Mouse (Mus musculus) stomach, postnatal 0 days (tissue): ENCODE data around the gene Ppdpf. TPM values are rescaled to one million over a fixed set of nuclear protein-coding genes. Genes with fewer than 3 reads are reported as not detected.

Experiments used
- ATAC-seq: fragments of 200-750 bp; cut with Nextera tagmentation; 2 replicates; pipeline ENCODE4 v1.8.0; 2017; ENCODE audit not compliant: low FRiP score, low TSS enrichment
- DNase-seq: peaks from one replicate; pipeline ENCODE4 v3.0.0-alpha.2; 2016; ENCODE audit warnings: low spot score
- H3K27ac ChIP-seq: fragments of 300-500 bp; sonication (generic); replicated peaks from 2 replicates; pipeline ENCODE4 v1.5.1; 2014; ENCODE audit warnings: mild to moderate bottlenecking, control low read depth
- H3K27me3 ChIP-seq: fragments of 300-500 bp; sonication (generic); 2 replicates; pipeline ENCODE4 v1.6.1; 2014; ENCODE audit warnings: low read length; ENCODE audit not compliant: control insufficient read depth, insufficient read depth
- H3K36me3 ChIP-seq: fragments of 300-500 bp; sonication (generic); 2 replicates; pipeline ENCODE4 v1.6.1; 2014; ENCODE audit warnings: low read length, mixed read lengths; ENCODE audit not compliant: control insufficient read depth, insufficient read depth
- H3K4me1 ChIP-seq: fragments of 300-500 bp; sonication (generic); replicated peaks from 2 replicates; pipeline ENCODE4 v1.6.1; 2014; ENCODE audit warnings: antibody characterized with exemption; ENCODE audit not compliant: control insufficient read depth, insufficient read depth
- H3K4me2 ChIP-seq: fragments of 300-500 bp; sonication (generic); replicated peaks from 2 replicates; pipeline ENCODE4 v1.6.1; 2014; ENCODE audit warnings: low read depth, mild to moderate bottlenecking, control low read depth, moderate library complexity
- H3K4me3 ChIP-seq: fragments of 300-500 bp; sonication (generic); 2 replicates; pipeline ENCODE4 v1.5.1; 2014; ENCODE audit warnings: low read depth, low read length, control low read depth
- H3K9ac ChIP-seq: fragments of 300-500 bp; sonication (generic); 2 replicates; pipeline ENCODE4 v1.6.1; 2014; ENCODE audit warnings: mild to moderate bottlenecking, low read length, control low read depth, mixed read lengths
- H3K9me3 ChIP-seq: fragments of 300-500 bp; sonication (generic); 2 replicates; pipeline ENCODE4 v1.6.1; 2016; ENCODE audit warnings: low read length; ENCODE audit not compliant: control insufficient read depth
- CTCF ChIP-seq: IDR thresholded peaks from 2 replicates; pipeline ENCODE4 v1.5.1; 2016; ENCODE audit warnings: antibody characterized with exemption, low read depth, mild to moderate bottlenecking, moderate library complexity
- EP300 ChIP-seq: optimal IDR thresholded peaks from 2 replicates; pipeline ENCODE3; 2016; ENCODE audit warnings: antibody characterized with exemption
- WGBS: fragments of 180-500 bp; shearing (Covaris S2); extraction: QIAGEN DNeasy Blood & Tissue Kit; methylation state at CpG from one replicate; pipeline ENCODE4 v1.1.7; 2014; 5-methylcytosine and 5-hydroxymethylcytosine counted together
- polyA plus RNA-seq: library from polyadenylated mRNA; unstranded; fragments of >200 nt; fragmentation: Nextera tagmentation; extraction: Ambion mirVana; gene quantifications from 2 replicates; pipeline ENCODE4 v1.2.1, GENCODE M21; 2015

Ppdpf gene
- polyA plus RNA-seq, 1 experiment from 2014 or later = 310 TPM

- Histone ChIP-seq H3K27me3 (no peaks in the 10 kb centered on the region), H3K4me3 (no peak overlapping the region), H3K36me3 (peaks cover 5% of the 10 kb centered on the region), H3K27ac (no peak overlapping the region), H3K4me2 (no peak overlapping the region), H3K4me1 (no peaks in the 10 kb centered on the region; the same call in 1 of the 2 replicates), H3K9me3 (no peaks in the 10 kb centered on the region), H3K9ac (no peak overlapping the region)
- no peak for ATAC-seq
- 86% methylated on average over 17 of the region's 17 CpGs for WGBS
- TF ChIP-seq EP300 = no peak
- no peak for TF ChIP-seq CTCF
- DNase-seq = no peak
Measured at GRCm38 (mm10) chr2:181237251-181238014, 50.4 kb downstream of the Ppdpf start.

- WGBS = 80% methylated on average over 10 of the region's 10 CpGs
- Histone ChIP-seq H3K27ac (no peak overlapping the region), H3K4me1 (no peaks in the 10 kb centered on the region; the same call in 1 of the 2 replicates), H3K4me3 (no peak overlapping the region), H3K9ac (no peak overlapping the region), H3K36me3 (peaks cover 5% of the 10 kb centered on the region), H3K27me3 (no peaks in the 10 kb centered on the region), H3K4me2 (no peak overlapping the region), H3K9me3 (no peaks in the 10 kb centered on the region)
- TF ChIP-seq EP300 (no peak), CTCF (no peak)
- DNase-seq (no peak), ATAC-seq (no peak)
Measured at GRCm38 (mm10) chr2:181238091-181238610, 51.1 kb downstream of the Ppdpf start.

Other genes starting within 250 kb of the Ppdpf start
- 42.7 and 44.0 TPM in 2 replicates for gene Nkain4, start 232.5 kb upstream of the Ppdpf start, polyA plus RNA-seq
- gene Arfgap1, start 220.0 kb upstream of the Ppdpf start, polyA plus RNA-seq = 45.1 and 45.2 TPM in 2 replicates
- 0.98 and 1.3 TPM in 2 replicates for gene Col20a1, start 200.7 kb upstream of the Ppdpf start, polyA plus RNA-seq
- gene Chrna4, start 143.7 kb upstream of the Ppdpf start, polyA plus RNA-seq = 0.18 and 0.22 TPM in 2 replicates
- 0.42 and 0.59 TPM in 2 replicates for gene Kcnq2, start 51.9 kb upstream of the Ppdpf start, polyA plus RNA-seq
- 0.40 and 0.42 TPM in 2 replicates for gene Eef1a2, start 30.2 kb upstream of the Ppdpf start, polyA plus RNA-seq
- 5.8 and 5.9 TPM in 2 replicates for gene Ptk6, start 15.5 kb downstream of the Ppdpf start, polyA plus RNA-seq
- gene Srms, start 25.9 kb downstream of the Ppdpf start, polyA plus RNA-seq = 1.7 and 1.8 TPM in 2 replicates
- gene Fndc11, start 32.8 kb downstream of the Ppdpf start, polyA plus RNA-seq = 0.36 and 0.45 TPM in 2 replicates
- gene Helz2, start 54.8 kb downstream of the Ppdpf start, polyA plus RNA-seq = 1.6 and 1.7 TPM in 2 replicates
- 4.9 and 5.5 TPM in 2 replicates for gene Gmeb2, start 100.8 kb downstream of the Ppdpf start, polyA plus RNA-seq
- gene Stmn3, start 127.3 kb downstream of the Ppdpf start, polyA plus RNA-seq = 26.3 and 28.9 TPM in 2 replicates
- 9.0 and 9.3 TPM in 2 replicates for gene Rtel1, start 132.5 kb downstream of the Ppdpf start, polyA plus RNA-seq
- gene Zgpat, start 177.7 kb downstream of the Ppdpf start, polyA plus RNA-seq = 15.5 and 18.2 TPM in 2 replicates
- gene Arfrp1, start 178.2 kb downstream of the Ppdpf start, polyA plus RNA-seq = 30.1 and 33.7 TPM in 2 replicates
- gene Lime1, start 192.8 kb downstream of the Ppdpf start, polyA plus RNA-seq = 8.3 and 8.8 TPM in 2 replicates